Mouse (Mus musculus) midbrain, embryonic 16.5 days (tissue): ENCODE results near the gene Galnt10. TPM values are rescaled to one million over a fixed set of nuclear protein-coding genes. Genes with fewer than 3 reads are reported as not detected.

Source experiments
- ATAC-seq: fragments of 200-750 bp; cut with Nextera tagmentation; 2 replicates; pipeline ENCODE4 v1.8.0; 2017; ENCODE audit warnings: moderate TSS enrichment
- H3K27ac ChIP-seq: fragments of 300-500 bp; sonication (generic); 2 replicates; pipeline ENCODE4 v1.5.1; 2014; ENCODE audit warnings: mild to moderate bottlenecking, low read length, mixed read lengths
- H3K27me3 ChIP-seq: fragments of 300-500 bp; sonication (generic); 2 replicates; pipeline ENCODE4 v1.6.1; 2014; ENCODE audit warnings: low read depth, low read length, mixed read lengths; ENCODE audit not compliant: control insufficient read depth, insufficient read depth
- H3K36me3 ChIP-seq: fragments of 300-500 bp; sonication (generic); 2 replicates; pipeline ENCODE4 v1.6.1; 2014; ENCODE audit warnings: mild to moderate bottlenecking, low read length, moderate library complexity, mixed read lengths; ENCODE audit not compliant: control insufficient read depth, insufficient read depth
- H3K4me1 ChIP-seq: fragments of 300-500 bp; sonication (generic); 2 replicates; pipeline ENCODE4 v1.6.1; 2014; ENCODE audit warnings: mild to moderate bottlenecking, low read length, mixed read lengths; ENCODE audit not compliant: control insufficient read depth, insufficient read depth
- H3K4me2 ChIP-seq: fragments of 300-500 bp; sonication (generic); 2 replicates; pipeline ENCODE4 v1.6.1; 2014; ENCODE audit warnings: mild to moderate bottlenecking, low read length, mixed read lengths
- H3K4me3 ChIP-seq: fragments of 300-500 bp; sonication (generic); 2 replicates; pipeline ENCODE4 v1.5.1; 2014; ENCODE audit warnings: low read depth, mild to moderate bottlenecking, low read length, moderate library complexity, mixed read lengths
- H3K9ac ChIP-seq: fragments of 300-500 bp; sonication (generic); 2 replicates; pipeline ENCODE4 v1.6.1; 2014; ENCODE audit warnings: low read depth, low read length, mixed read lengths
- H3K9me3 ChIP-seq: fragments of 300-500 bp; sonication (generic); replicated peaks from 2 replicates; pipeline ENCODE4 v1.6.1; 2014; ENCODE audit warnings: mild to moderate bottlenecking, low read length, mixed read lengths; ENCODE audit not compliant: control insufficient read depth, poor library complexity, severe bottlenecking
- WGBS: fragments of 180-500 bp; shearing (Covaris S2); extraction: QIAGEN DNeasy Blood & Tissue Kit; methylation state at CpG from one replicate; pipeline ENCODE4 v1.1.7; 2014; 5-methylcytosine and 5-hydroxymethylcytosine counted together
- polyA plus RNA-seq: library from polyadenylated mRNA; unstranded; fragments of >200 nt; fragmentation: Nextera tagmentation; extraction: Ambion mirVana; gene quantifications from 2 replicates; pipeline ENCODE4 v1.2.1, GENCODE M21; 2015

Gene Galnt10
- polyA plus RNA-seq, 1 experiment from 2014 or later = 14.8 TPM

GRCm38 (mm10) chr11:57614502-57614901, 30.7 kb upstream of the Galnt10 start:
- no peaks in the 10 kb centered on the region for H3K36me3 ChIP-seq
- H3K9ac ChIP-seq = no peak overlapping the region
- peaks cover 4% of the 10 kb centered on the region for H3K4me1 ChIP-seq
- H3K27ac ChIP-seq = no peak overlapping the region
- no peak for ATAC-seq
- H3K27me3 ChIP-seq = no peaks in the 10 kb centered on the region
- 73% methylated on average over 9 of the region's 9 CpGs for WGBS
- no peak overlapping the region for H3K4me3 ChIP-seq
- H3K9me3 ChIP-seq = no peaks in the 10 kb centered on the region
- no peak overlapping the region for H3K4me2 ChIP-seq

GRCm38 (mm10) chr11:57615286-57615685, 30.0 kb upstream of the Galnt10 start:
- 65% methylated on average over 9 of the region's 9 CpGs for WGBS
- Histone ChIP-seq H3K9me3 (no peaks in the 10 kb centered on the region), H3K36me3 (no peaks in the 10 kb centered on the region), H3K4me3 (no peak overlapping the region), H3K27me3 (no peaks in the 10 kb centered on the region), H3K4me2 (no peak overlapping the region), H3K9ac (no peak overlapping the region), H3K27ac (no peak overlapping the region), H3K4me1 (peaks cover 4% of the 10 kb centered on the region)
- ATAC-seq = no peak

DNA sequence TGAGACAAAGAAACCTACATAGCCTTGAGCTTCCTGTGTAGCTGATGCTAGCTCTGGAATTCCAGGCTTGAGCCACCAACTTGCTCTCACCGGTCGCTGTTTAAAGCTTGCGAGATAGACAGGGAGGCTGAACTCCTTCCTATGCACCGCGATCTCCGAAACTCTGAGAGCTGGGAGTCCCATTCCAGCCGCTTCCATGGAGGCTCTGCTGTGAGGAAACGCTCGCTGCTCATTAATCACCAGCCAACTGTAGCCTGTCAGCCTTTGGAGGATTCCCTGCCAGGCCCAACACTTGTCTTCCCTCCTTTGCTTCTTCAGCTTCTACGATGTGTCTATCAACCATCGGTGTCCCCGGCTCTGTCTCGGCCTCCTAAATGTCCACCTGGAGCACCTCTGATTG, 29.4 kb upstream of the Galnt10 start:
- Histone ChIP-seq H3K4me1 (peaks cover 4% of the 10 kb centered on the region), H3K4me3 (no peak overlapping the region), H3K27me3 (no peaks in the 10 kb centered on the region), H3K36me3 (no peaks in the 10 kb centered on the region), H3K27ac (no peak overlapping the region), H3K9ac (no peak overlapping the region), H3K4me2 (no peak overlapping the region), H3K9me3 (no peaks in the 10 kb centered on the region)
- WGBS = 79% methylated on average over 13 of the region's 13 CpGs
- ATAC-seq = no peak

- H3K9ac ChIP-seq = no peak overlapping the region
- no peak; the same call in 1 of the 2 replicates for ATAC-seq
- no peak overlapping the region for H3K27ac ChIP-seq
- H3K4me3 ChIP-seq = no peak overlapping the region
- H3K9me3 ChIP-seq = no peaks in the 10 kb centered on the region
- peaks cover 10% of the 10 kb centered on the region for H3K4me1 ChIP-seq
- no peaks in the 10 kb centered on the region for H3K27me3 ChIP-seq
- WGBS = 24% methylated on average over 15 of the region's 15 CpGs
- no peaks in the 10 kb centered on the region for H3K36me3 ChIP-seq
- no peak overlapping the region for H3K4me2 ChIP-seq
Measured at GRCm38 (mm10) chr11:57617526-57618264, 27.5 kb upstream of the Galnt10 start.

GRCm38 (mm10) chr11:57621472-57621871, 23.8 kb upstream of the Galnt10 start:
- no peaks in the 10 kb centered on the region for H3K27me3 ChIP-seq
- no peak overlapping the region; the same call in 1 of the 2 replicates for H3K27ac ChIP-seq
- no peak overlapping the region for H3K9ac ChIP-seq
- ATAC-seq = no peak
- H3K4me1 ChIP-seq = peaks cover 10% of the 10 kb centered on the region; the same call in 1 of the 2 replicates
- H3K4me3 ChIP-seq = no peak overlapping the region
- 82% methylated on average over 3 of the region's 3 CpGs for WGBS
- no peaks in the 10 kb centered on the region for H3K36me3 ChIP-seq
- H3K4me2 ChIP-seq = no peak overlapping the region
- no peaks in the 10 kb centered on the region for H3K9me3 ChIP-seq

DNA sequence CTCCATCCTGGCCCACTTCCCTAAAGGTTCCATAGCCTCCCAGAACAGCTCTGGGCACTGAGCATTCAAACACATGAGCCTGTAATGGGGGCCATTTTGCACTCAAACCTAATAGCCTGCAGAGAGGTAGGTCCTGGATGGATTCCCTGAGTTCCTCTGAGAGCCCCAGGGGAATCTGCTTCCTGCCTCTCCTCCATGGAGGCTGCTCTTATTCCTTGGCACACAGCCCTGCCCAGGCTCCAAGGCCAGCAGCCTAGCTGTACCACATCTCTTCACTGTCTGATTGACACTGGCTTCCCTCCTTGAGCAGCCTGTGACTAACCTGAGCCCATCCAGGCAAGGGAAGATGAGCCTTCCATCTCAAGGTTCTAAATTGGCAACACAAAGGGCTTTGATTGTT, 23.4 kb upstream of the Galnt10 start:
- no peak for ATAC-seq
- no peak overlapping the region for H3K9ac ChIP-seq
- H3K36me3 ChIP-seq = no peaks in the 10 kb centered on the region

DNA sequence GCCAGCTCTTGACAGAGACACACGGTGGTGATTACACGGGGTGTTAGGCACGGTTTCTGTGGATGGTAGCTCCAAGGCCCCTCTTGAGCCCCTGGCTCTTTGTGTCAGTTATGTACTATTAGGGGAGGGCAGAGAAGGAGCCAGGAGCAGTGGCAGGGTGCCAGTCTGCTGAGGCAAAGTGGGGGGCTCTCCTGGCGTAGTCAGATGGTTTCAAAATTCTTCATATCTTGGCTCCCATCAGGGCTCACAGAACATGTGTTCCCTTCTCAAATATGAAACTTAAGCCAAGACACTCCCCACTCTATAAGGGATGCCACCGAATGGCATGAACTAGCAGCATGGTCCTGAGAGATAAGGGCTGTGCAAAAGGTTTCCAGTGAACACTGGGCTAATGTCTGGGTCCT, 20.8 kb upstream of the Galnt10 start:
- Histone ChIP-seq H3K4me2 (no peak overlapping the region), H3K27ac (no peak overlapping the region), H3K9ac (no peak overlapping the region), H3K36me3 (no peaks in the 10 kb centered on the region), H3K27me3 (no peaks in the 10 kb centered on the region), H3K9me3 (no peaks in the 10 kb centered on the region), H3K4me3 (no peak overlapping the region), H3K4me1 (peaks cover 6% of the 10 kb centered on the region; the same call in 1 of the 2 replicates)
- ATAC-seq = peak; percentile 73
- 49% methylated on average over 5 of the region's 5 CpGs for WGBS

More for the DNA sequence above, 23.4 kb upstream of the Galnt10 start:
- Histone ChIP-seq H3K27ac (no peak overlapping the region; the same call in 1 of the 2 replicates), H3K4me1 (peaks cover 10% of the 10 kb centered on the region; the same call in 1 of the 2 replicates), H3K4me2 (no peak overlapping the region), H3K9me3 (no peaks in the 10 kb centered on the region), H3K4me3 (no peak overlapping the region), H3K27me3 (no peaks in the 10 kb centered on the region)

GRCm38 (mm10) chr11:57625465-57625864, 19.8 kb upstream of the Galnt10 start:
- Histone ChIP-seq H3K9ac (no peak overlapping the region), H3K4me2 (no peak overlapping the region), H3K9me3 (no peaks in the 10 kb centered on the region), H3K27ac (no peak overlapping the region), H3K4me1 (peaks cover 6% of the 10 kb centered on the region; the same call in 1 of the 2 replicates), H3K27me3 (no peaks in the 10 kb centered on the region), H3K36me3 (no peaks in the 10 kb centered on the region), H3K4me3 (no peak overlapping the region)
- no peak for ATAC-seq

GRCm38 (mm10) chr11:57627086-57627735, 18.0 kb upstream of the Galnt10 start:
- no peak overlapping the region for H3K4me3 ChIP-seq
- 60% methylated on average over 9 of the region's 9 CpGs for WGBS

More at GRCm38 (mm10) chr11:57627086-57627735, 18.0 kb upstream of the Galnt10 start:
- Histone ChIP-seq H3K4me1 (no peaks in the 10 kb centered on the region), H3K27me3 (no peaks in the 10 kb centered on the region), H3K4me2 (no peak overlapping the region), H3K9ac (no peak overlapping the region), H3K27ac (no peak overlapping the region), H3K36me3 (no peaks in the 10 kb centered on the region), H3K9me3 (no peaks in the 10 kb centered on the region)
- ATAC-seq = no peak
